Comparison of ENCODE assay signal across 11 mouse cellular contexts in the genomic region with DNA sequence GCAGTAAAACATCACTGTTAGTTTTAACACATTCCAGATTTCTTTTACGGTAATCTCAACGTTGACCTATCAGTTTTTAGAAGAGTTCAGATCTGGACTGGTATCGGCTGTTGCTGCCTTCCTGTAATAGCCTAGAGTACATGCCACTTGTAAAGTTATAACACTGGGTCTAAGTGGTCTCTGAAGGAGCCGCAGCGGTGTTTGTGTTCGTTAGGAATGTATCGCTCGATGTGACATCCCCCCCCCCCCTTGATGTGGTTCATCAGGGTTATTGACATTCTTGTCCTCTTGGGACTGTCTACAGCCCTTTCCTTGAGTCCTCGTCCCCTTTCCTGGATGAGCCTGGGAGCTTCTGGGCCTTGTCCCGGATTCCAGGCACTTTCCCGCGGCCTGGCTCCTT. TPM values are rescaled to one million over a fixed set of nuclear protein-coding genes. Genes with fewer than 3 reads are reported as not detected.
DNase-seq lines count a peak whose midpoint lies in the region; ATAC-seq and TF ChIP-seq lines count a peak whose summit lies in the region.
"Had no signal": no experiment of that assay in that cellular context is flagged by ENCODE, and none has a peak within 500 bp of the region (broad histone marks: within the 10 kb centered on the region; RNA-seq: fewer than 3 reads in every experiment).

No protein-coding gene starts in this region.

- DNase-seq in gastrocnemius, adult 2 months = no peak
- no peak for DNase-seq in gastrocnemius, postnatal 4 days (ENCODE audit: low spot score in 2 of 2)
- DNase-seq in neural tube, embryonic 11.5 days (ENCODE audit: low spot score) = no peak
- DNase-seq in neural tube, embryonic 10.5 days (ENCODE audit: extremely low spot score, low spot score) = no peak
- DNase-seq in stomach, postnatal 0 days (ENCODE audit: low spot score) = no peak
- DNase-seq in urinary bladder, adult 18-20 months (ENCODE audit: low spot score in 2 of 2) = no peak
- DNase-seq: layer of hippocampus, adult 9-11 months had no signal

- H3K9me3 ChIP-seq in neural tube, embryonic 11.5 days (ENCODE audit: control insufficient read depth, low read length) = no peaks in the 10 kb centered on the region
- H3K9me3 ChIP-seq in limb, embryonic 15.5 days = no peaks in the 10 kb centered on the region
- no peaks in the 10 kb centered on the region for H3K9me3 ChIP-seq in stomach, postnatal 0 days (ENCODE audit: control insufficient read depth, low read length)

- H3K4me1 ChIP-seq in neural tube, embryonic 11.5 days (ENCODE audit: control insufficient read depth, insufficient read depth, low read length) = peaks cover 22% of the 10 kb centered on the region
- H3K4me1 ChIP-seq in limb, embryonic 15.5 days = peaks cover 56% of the 10 kb centered on the region
- H3K4me1 ChIP-seq in stomach, postnatal 0 days (replicated peaks; ENCODE audit: control insufficient read depth, insufficient read depth) = 0 out of 2 replicates have a peak, but pooled peaks cover 8% of the 10 kb centered on the region

- TF ChIP-seq CTCF in gastrocnemius, adult 2 months (IDR thresholded peaks at IDR 0.05) = no peak
- TF ChIP-seq CTCF in stomach, postnatal 0 days (IDR thresholded peaks at IDR 0.05; ENCODE audit: low read depth) = no peak

- H3K4me2 ChIP-seq in neural tube, embryonic 11.5 days (ENCODE audit: low read depth) = peak overlapping the region; percentile 67
- H3K4me2 ChIP-seq in limb, embryonic 15.5 days = peak overlapping the region; percentile 90
- peak overlapping the region; percentile 95 for H3K4me2 ChIP-seq in stomach, postnatal 0 days (replicated peaks; ENCODE audit: low read depth)

- peak overlapping the region; percentile 92; the same call in 1 of the 2 replicates for H3K27ac ChIP-seq in gastrocnemius, adult 2 months
- no peak overlapping the region for H3K27ac ChIP-seq in neural tube, embryonic 11.5 days (ENCODE audit: low read depth, low read length)
- peak overlapping the region; percentile 90 for H3K27ac ChIP-seq in limb, embryonic 15.5 days
- H3K27ac ChIP-seq in stomach, postnatal 0 days (replicated peaks) = no peak overlapping the region

- H3K27me3 ChIP-seq in neural tube, embryonic 11.5 days (ENCODE audit: control insufficient read depth, insufficient read depth, low read length) = 0 out of 2 replicates have a peak, but pooled peaks cover 2% of the 10 kb centered on the region
- no peaks in the 10 kb centered on the region for H3K27me3 ChIP-seq in limb, embryonic 15.5 days
- no peaks in the 10 kb centered on the region for H3K27me3 ChIP-seq in stomach, postnatal 0 days (ENCODE audit: control insufficient read depth, insufficient read depth, low read length)

- no peak for ATAC-seq in neural tube, embryonic 11.5 days (ENCODE audit: insufficient read depth, low FRiP score, low TSS enrichment)
- ATAC-seq in limb, embryonic 15.5 days (ENCODE audit: insufficient number of reproducible peaks, low FRiP score, low TSS enrichment, low read depth) = no peak
- no peak for ATAC-seq in stomach, postnatal 0 days (ENCODE audit: low FRiP score, low TSS enrichment)
- ATAC-seq in activated CD4-positive, CD25-positive, alpha-beta regulatory T cell, adult 4 months = no peak

- intact Hi-C loops in gastrocnemius, adult 2 months (cut with DNase I) = no loop called here

- no peak for TF ChIP-seq EP300 in stomach, postnatal 0 days (optimal IDR thresholded peaks at IDR 0.05)

- no peak overlapping the region for H3K9ac ChIP-seq in neural tube, embryonic 11.5 days (ENCODE audit: low read length)
- H3K9ac ChIP-seq in limb, embryonic 15.5 days = no peak overlapping the region
- peak overlapping the region; percentile 81; the same call in 1 of the 2 replicates for H3K9ac ChIP-seq in stomach, postnatal 0 days (ENCODE audit: low read length)

- 4% methylated on average over 12 of the region's 12 CpGs for WGBS in neural tube, embryonic 11.5 days
- WGBS in limb, embryonic 15.5 days = 13% methylated on average over 12 of the region's 12 CpGs
- WGBS in stomach, postnatal 0 days = 46% methylated on average over 12 of the region's 12 CpGs

- H3K4me3 ChIP-seq in gastrocnemius, adult 2 months = peak overlapping the region; percentile 90
- H3K4me3 ChIP-seq in neural tube, embryonic 11.5 days (ENCODE audit: low read depth, low read length) = peak overlapping the region; percentile 68
- H3K4me3 ChIP-seq in limb, embryonic 15.5 days = peak overlapping the region; percentile 99
- H3K4me3 ChIP-seq in stomach, postnatal 0 days (ENCODE audit: low read depth, low read length) = peak overlapping the region; percentile 95; the same call in 1 of the 2 replicates

- no peaks in the 10 kb centered on the region for H3K36me3 ChIP-seq in neural tube, embryonic 11.5 days (ENCODE audit: control insufficient read depth, insufficient read depth, low read length)
- H3K36me3 ChIP-seq in limb, embryonic 15.5 days = no peaks in the 10 kb centered on the region
- no peaks in the 10 kb centered on the region for H3K36me3 ChIP-seq in stomach, postnatal 0 days (ENCODE audit: control insufficient read depth, insufficient read depth, low read length)

RNA-seq across cellular contexts. Expression of a gene that starts 1.7 kb away (rescaled TPM):
- total RNA-seq in gastrocnemius, adult 2 months (2021) = 1 to 10 TPM; 2.1 to 3.0 TPM
- total RNA-seq in gastrocnemius, postnatal 4 days (2021) = 10 to 100 TPM; 11.9 to 12.6 TPM
- 3.7 and 4.1 TPM in 2 replicates for polyA plus RNA-seq in neural tube, embryonic 11.5 days (2014; fragmentation: Nextera tagmentation; extraction: Ambion mirVana)
- polyA plus RNA-seq in limb, embryonic 15.5 days (2015; fragmentation: Nextera tagmentation; extraction: Ambion mirVana) = 4.7 and 5.7 TPM in 2 replicates
- 1.0 and 1.1 TPM in 2 replicates for polyA plus RNA-seq in stomach, postnatal 0 days (2015; fragmentation: Nextera tagmentation; extraction: Ambion mirVana)
- under 1 TPM; 0.32 to 0.33 TPM for polyA plus RNA-seq in activated CD4-positive, CD25-positive, alpha-beta regulatory T cell, adult 4 months (2017; shearing (Covaris generic))

RNA-seq across cellular contexts. Expression of a gene that starts 46.2 kb away (rescaled TPM):
- total RNA-seq in gastrocnemius, adult 2 months (2021) = not detected
- under 1 TPM in 1 of 2 experiments, not detected in 1; 0.47 TPM for total RNA-seq in gastrocnemius, postnatal 4 days (2021)
- polyA plus RNA-seq in neural tube, embryonic 11.5 days (2014; fragmentation: Nextera tagmentation; extraction: Ambion mirVana) = not detected in 2 replicates
- polyA plus RNA-seq in limb, embryonic 15.5 days (2015; fragmentation: Nextera tagmentation; extraction: Ambion mirVana) = 0.24 TPM in 1 of 2 replicates, not detected in the other
- 0.19 TPM in 1 of 2 replicates, not detected in the other for polyA plus RNA-seq in stomach, postnatal 0 days (2015; fragmentation: Nextera tagmentation; extraction: Ambion mirVana)
- polyA plus RNA-seq in activated CD4-positive, CD25-positive, alpha-beta regulatory T cell, adult 4 months (2017; shearing (Covaris generic)) = under 1 TPM in 1 of 2 experiments, not detected in 1; 0.88 TPM
- total RNA-seq: monocyte, adult 5-6 weeks had no signal
- polyA plus RNA-seq: frontal cortex, adult 2 months had no signal

Comparison
In these comparisons a context has a peak if more than half of its experiments do, and no peak if none do; other contexts are left out.
1. H3K27ac ChIP-seq: peak in gastrocnemius, adult 2 months (single experiment) and limb, embryonic 15.5 days (single experiment); none in neural tube, embryonic 11.5 days (single experiment) and stomach, postnatal 0 days (single experiment).
2. Peak in every context shown above with its lines, with median percentiles within 50 percentile points of each other: H3K4me3 ChIP-seq and H3K4me2 ChIP-seq.